Mouse (Mus musculus) Muller cell, postnatal 12 days (primary cell): ENCODE measurements around the gene Gm10318.

Source experiments
- DNase-seq: peaks from one replicate; pipeline ENCODE4 v3.0.0-alpha.2; 2015; ENCODE audit errors: inconsistent ontology term

Gm10318 gene

GRCm38 (mm10) chr10:77890987-77891565, 38.4 kb downstream of the Gm10318 start:
- no peak for DNase-seq

GRCm38 (mm10) chr10:77895562-77895961, 42.9 kb downstream of the Gm10318 start:
- DNase-seq, result no peak

- no peak for DNase-seq
Measured at GRCm38 (mm10) chr10:77900126-77900525, 47.5 kb downstream of the Gm10318 start.

GRCm38 (mm10) chr10:77900903-77901818, 48.5 kb downstream of the Gm10318 start:
- DNase-seq, result no peak

- no peak for DNase-seq
Measured at GRCm38 (mm10) chr10:77901871-77902210, 49.2 kb downstream of the Gm10318 start.

- DNase-seq, result peak; percentile 85
Measured at GRCm38 (mm10) chr10:77902211-77902893, 49.7 kb downstream of the Gm10318 start, which contains the start of gene Lrrc3. Gene Lrrc3, minus strand, starts transcription at chr10:77902536.

GRCm38 (mm10) chr10:77902894-77903715, 50.4 kb downstream of the Gm10318 start:
- peak; percentile 86 for DNase-seq
